Mouse (Mus musculus): Measurements from ENCODE around the gene Guf1. TPM values are rescaled to one million over a fixed set of nuclear protein-coding genes. Genes with fewer than 3 reads are reported as not detected.

Gene Guf1
- 10 to 100 TPM; 27.0 to 29.8 TPM for total RNA-seq (2021)
- long read RNA-seq, experiment 1, transcript Guf1-202 (17 exons, 3,433 nt) = major isoform, 17 of 39 reads
- long read RNA-seq, experiment 1, transcript Guf1-207 (15 exons, 3,091 nt) = minor isoform, 5 of 39 reads
- long read RNA-seq, experiment 1, partial matches to known transcripts = 2 of 39 reads
- long read RNA-seq, experiment 1, other reads (novel, unspliced or antisense) = 12 of 39 reads
- long read RNA-seq, experiment 2, full-length matches to known transcripts = 29 of 42 reads
- long read RNA-seq, experiment 2, partial matches to known transcripts = 6 of 42 reads
- long read RNA-seq, experiment 2, other reads (novel, unspliced or antisense) = 7 of 42 reads

DNA sequence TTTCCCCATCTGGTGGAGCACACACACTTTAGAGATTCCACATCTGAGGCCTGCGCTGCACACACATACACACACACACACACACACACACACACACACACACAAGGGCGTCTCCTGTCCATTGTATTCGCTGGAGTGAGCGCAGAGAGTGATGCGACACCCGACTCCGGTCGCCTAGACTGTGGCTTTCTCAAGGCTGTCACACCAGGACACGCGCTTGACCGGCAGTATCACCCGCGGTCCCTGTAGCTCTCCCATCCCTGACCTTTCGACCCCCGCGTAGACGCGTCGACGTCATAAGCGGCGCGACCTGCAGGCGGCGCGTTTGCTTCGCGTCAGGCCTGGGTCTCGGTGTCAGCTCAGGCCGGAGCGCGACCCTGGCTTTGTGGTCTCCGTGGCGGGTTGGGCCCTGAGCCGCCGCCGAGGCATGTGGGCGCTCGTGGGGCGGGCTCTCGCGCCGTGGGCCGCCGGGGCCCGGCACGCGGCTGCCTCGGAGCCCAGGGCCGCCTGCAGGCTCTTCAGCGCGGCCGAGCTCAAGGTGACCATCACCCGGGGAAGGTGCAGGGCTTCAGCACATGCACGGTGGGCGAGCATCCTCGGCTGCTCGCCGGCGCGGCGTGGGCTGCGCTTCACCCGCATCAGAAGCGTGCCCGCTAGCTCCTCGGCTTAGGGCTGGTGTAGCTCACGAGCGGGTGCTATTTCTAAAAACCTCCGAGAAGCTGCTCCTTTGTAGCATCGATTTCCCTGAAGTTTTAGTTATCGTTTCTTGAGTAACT is at the start of gene Guf1:
Gene Guf1, plus strand, starts transcription at position 296 of the 776 bp plus-strand sequence.
- peak; percentile 94 to 97 for DNase-seq (ENCODE audit: low spot score in 2 of 2)
- intact Hi-C loops (cut with DNase I) = no loop called here

DNA sequence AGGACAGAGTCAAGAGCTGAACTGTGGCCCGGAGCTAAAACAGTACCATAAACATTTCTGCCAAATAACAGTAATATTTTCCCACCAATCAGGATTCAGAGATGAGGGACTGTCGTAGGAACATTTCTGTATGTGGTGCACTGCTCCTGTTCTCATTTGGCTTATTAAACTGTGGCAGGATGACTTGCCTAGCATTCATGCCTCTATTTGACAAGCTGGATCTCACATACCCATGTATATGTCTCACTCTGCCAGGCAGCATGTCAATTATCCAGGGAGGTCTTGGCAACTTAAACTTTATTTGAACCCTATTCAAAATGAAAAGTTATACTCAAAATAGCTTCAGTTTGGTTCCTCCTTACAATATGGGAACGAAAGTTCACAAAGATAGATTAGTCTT is 49.7 kb upstream of the Guf1 start:
- no peak for DNase-seq (ENCODE audit: low spot score in 2 of 2)
- intact Hi-C loops (cut with DNase I) = no loop called here

DNA sequence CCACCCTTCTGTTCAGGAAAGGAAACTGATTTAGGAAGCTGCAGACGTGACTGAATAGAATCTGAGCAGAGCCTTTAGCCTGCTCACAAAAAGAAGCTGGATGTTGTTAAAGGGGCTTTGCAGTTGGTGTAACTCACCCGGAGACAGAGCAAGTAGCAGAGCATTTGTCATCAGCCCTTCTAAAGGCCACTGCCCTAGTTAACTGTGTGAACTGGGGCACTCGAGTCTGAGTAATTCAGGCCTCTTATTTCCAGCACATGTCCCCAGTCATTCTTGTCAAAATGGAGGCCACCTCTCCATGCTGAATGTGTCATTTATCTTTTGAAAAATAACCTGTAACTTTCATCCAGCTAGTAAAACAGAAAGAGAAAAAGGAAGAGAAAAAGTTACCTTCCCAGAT is 45.1 kb upstream of the Guf1 start:
- intact Hi-C loops (cut with DNase I) = no loop called here
- no peak for DNase-seq (ENCODE audit: low spot score in 2 of 2)

DNA sequence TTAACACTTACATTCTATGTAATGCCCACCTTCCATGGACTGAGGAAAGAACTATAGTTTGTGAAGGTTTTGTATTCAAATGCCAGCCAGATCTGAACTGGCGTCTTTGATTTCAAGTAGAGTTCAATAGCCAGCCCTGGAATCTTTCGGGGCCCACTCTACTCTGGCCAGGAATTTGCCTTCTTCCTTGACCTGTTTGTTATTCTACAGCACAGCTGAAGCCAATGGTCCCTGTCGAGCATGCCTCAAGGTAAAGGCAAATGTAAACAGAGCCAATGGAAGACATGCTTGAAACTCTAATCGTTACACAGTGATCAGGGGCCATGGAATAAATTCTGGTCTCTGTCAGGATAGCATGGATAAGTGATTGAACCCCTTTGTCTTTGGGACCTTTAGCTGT is 44.5 kb upstream of the Guf1 start:
- DNase-seq (ENCODE audit: low spot score in 2 of 2) = no peak
- intact Hi-C loops (cut with DNase I) = no loop called here

DNA sequence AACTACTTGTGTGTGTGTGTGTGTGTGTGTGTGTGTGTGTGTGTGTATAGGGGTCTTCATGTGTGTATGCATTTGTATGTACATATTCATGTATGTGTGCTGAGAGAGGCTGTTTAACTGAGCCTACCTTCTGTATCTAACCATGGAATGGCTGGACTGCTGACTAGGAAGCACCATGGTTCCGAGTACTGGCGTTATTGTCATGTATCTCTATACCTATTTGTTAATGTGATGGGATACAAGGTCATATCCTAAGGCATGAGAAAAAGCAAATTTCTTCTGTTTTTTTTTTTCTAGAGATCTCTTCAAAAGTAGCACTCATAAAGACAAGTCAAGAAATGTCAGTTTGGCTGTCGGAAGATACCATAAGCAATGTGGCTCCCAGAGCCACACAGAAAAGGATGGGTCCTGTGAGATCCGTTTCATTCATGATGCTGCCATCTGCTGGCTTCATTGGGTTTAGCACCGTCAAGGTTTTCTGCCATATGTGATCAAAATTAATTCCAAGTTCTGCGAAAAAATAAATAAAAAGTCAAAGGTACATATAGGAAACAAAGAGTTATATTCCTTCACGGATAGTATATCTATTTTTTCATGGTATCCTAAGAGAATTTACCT is 36.0 kb upstream of the Guf1 start:
- DNase-seq (ENCODE audit: low spot score in 2 of 2) = peak; percentile 70 to 76
- intact Hi-C loops (cut with DNase I) = loop anchor here (1.0 to 10.0 kb wide), 3 partner anchors 178 to 1396 kb away; partner anchors contain the start of gene Kctd8

DNA sequence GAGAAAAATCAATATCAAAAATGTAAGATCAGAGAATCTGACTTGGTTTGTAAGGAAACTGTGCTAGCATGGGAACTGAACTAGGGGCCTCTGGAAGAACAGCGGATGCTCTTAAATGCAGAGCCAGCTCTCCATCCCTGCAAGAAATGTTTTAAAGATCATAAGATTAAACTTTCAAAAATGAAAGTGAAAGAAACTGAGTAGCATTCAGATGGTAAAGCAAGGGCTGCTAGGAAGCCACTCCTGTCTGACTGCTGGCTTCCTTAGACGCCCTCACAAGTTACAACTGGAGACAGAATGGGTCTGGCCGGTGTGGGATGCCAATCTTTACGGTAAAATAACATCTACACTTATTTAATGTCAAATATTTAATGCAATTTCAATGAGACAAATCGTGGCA is 34.7 kb upstream of the Guf1 start:
- no peak for DNase-seq (ENCODE audit: low spot score in 2 of 2)
- intact Hi-C loops (cut with DNase I) = loop anchor here (5.0 to 10.0 kb wide), 2 partner anchors 180 to 1397 kb away; partner anchors contain the start of gene Kctd8

DNA sequence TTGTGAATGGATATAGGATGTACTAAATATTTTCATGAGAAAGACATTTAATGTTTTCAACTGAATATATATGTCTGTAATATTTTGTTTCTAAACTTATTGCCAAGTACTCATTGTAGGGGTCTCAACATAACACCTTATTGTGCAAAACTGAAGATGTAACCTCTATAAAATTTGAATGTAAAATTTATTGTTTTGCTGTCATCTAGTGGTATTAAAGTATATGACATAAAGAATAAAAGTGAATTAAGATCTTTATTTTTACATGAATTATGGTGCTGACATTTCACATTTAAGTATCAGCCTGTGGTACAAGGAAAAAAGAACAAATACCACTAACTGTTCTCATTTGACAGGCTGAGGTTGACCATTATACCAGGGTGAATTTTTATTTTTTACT is 32.8 kb upstream of the Guf1 start:
- intact Hi-C loops (cut with DNase I) = loop anchor here (5.0 to 10.0 kb wide), 2 partner anchors 182 to 1399 kb away; partner anchors contain the start of gene Kctd8
- no peak for DNase-seq (ENCODE audit: low spot score in 2 of 2)

DNA sequence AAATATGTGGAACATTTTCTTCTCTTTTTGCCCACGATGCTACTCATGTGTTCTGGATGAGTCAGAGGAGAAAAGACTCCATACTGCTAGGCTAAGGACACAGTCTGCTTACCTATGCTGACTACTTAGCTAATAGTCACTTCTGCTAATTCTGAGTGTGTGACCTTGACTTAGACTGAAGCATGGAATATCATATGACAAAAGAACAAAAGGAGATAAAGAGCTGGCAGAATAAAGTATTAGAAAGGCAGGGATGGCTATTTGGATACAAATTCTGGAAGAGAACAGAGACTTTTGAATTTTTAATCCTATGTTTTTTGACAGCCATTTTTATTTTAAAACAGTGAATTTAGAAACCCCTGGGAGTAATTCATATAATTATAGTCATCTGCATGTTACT is 15.0 kb upstream of the Guf1 start:
- DNase-seq (ENCODE audit: low spot score in 2 of 2) = no peak
- intact Hi-C loops (cut with DNase I) = no loop called here

DNA sequence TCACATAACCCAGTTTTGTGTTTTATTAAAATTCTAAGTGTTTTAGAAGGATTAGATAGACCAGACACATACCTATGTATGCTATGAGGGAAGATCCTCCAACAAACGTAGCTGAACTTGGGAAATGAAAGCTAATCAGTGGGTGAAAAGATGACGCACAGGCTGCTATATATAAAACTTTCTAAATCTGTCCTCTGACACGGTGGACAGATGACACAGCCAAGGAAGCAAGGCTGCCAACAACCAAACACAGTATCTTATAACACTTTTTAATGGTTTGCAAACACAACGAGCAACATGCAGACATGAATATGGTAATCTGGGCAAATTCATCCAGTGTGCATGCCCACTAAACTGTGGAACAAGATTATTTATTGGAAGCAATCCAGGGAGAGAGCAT is 14.2 kb upstream of the Guf1 start, which contains the start of gene Yipf7:
Gene Yipf7, minus strand, starts transcription at position 160 of the 400 bp plus-strand sequence.
- peak; percentile 11 to 55 for DNase-seq (ENCODE audit: low spot score in 2 of 2)
- intact Hi-C loops (cut with DNase I) = no loop called here

DNA sequence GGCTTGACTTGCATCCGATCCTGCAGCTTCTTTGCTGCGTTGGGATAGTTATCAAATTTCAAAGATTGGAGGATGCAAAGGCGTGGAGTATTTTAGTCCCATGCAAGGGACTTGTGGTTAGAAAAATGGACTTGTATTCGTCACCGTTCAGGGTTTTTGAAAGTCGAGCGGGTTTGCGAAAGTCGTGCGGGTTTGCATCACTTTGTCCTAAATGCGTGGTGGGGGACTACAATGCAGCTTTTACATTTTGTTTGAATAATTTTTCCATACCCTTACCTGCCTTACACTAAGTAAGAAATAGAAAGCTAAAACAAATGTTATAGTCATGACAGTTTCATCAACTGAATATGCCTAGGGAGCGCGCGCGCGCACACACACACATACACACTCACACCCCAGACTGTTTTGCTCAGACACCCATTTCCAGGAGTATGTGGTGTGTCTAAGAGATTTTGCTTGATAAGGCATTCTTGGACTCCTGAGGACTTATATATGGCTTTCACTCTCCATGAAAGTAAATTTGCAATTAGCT is 747 bp downstream of the Guf1 start:
- intact Hi-C loops (cut with DNase I) = no loop called here
- DNase-seq (ENCODE audit: low spot score in 2 of 2) = peak; percentile 9 to 10

DNA sequence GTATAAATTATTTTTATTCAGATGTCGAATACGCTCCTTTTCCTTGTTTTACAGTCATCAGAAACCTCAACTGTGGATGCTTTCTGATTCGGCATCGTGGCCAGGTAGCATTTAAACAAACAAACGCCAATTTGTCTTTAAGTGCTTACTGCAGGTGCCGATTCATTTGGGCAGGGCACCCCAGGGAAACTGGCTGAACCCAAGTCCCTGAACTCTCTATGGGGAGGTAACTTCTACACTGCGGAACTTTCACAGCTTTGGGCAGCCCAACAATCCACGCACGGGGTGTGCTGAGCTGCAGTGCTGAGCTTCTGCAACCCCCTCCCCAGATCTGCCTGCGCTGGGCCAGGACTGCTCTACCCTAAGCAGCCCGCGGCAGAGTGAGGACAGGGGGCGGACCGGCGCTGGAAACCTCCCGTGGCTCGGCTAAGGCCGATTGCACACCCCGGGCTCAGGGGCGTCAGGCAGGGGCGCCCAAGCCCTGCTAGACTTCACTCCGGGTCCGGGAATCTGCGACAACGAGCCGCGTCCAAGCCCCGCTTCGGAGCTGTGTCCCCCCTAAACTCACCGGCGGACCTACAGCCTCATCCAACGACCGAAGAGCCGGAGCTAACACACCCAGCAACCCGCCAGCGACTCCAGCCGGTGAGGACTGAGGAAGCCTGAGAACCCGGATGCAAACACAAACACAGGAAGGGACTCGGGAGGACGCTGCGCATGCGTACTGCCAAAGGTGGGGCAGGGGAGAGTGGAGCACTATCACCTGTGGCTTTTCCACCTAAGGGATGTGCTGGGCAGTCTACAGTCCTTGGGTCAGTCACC is 35.1 kb downstream of the Guf1 start, which contains the start of gene Gnpda2:
Gene Gnpda2, minus strand, starts transcription at position 701 of the 822 bp plus-strand sequence.
- intact Hi-C loops (cut with DNase I) = no loop called here
- DNase-seq (ENCODE audit: low spot score in 2 of 2) = peak; percentile 87 to 88

DNA sequence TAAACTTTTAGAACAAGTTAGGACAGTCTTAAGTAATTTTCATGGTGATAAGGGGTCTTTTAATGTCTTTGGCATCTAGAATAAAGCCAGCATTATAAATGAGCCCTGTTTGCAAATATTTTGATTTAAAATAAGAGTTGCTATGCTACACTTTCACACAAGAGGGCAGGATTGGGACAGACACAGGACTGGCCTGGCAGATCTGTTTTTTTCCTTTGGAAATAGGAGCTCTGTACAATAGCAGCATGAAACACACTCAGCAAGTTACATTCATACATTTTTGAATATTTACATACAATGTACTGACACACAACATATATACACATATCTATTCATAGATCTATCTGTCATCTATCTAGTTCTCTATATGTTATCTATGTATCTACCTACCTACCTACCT is 44.3 kb downstream of the Guf1 start:
- intact Hi-C loops (cut with DNase I) = no loop called here
- peak; percentile 23 for DNase-seq (ENCODE audit: low spot score in 2 of 2)

DNA sequence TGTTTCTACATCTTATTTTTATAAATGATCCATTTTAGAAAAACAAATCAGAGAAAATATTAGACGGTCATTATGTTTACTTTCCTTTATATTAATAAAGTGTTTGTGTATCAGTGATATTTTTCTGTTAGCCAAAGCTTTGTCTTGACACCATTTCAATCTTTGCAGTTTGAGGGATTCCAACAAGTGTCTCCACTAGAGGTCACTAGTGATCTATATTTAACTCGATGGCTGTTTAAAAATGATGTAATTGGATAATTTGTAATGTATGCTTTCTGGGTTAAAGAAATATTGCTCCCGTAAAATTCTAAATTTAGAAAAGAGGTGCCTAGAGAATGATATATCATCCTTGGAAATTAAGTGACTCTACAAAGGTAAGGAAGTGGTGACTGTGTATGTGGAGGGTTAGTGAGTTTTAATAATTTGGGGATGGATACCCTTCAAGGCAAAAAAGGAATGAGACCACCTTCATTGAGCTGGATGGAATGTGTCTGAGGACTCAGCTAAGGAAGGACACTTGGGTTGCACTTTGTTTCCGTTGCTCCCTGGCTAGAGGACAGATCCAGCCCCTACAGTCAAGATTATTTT is 56.6 kb downstream of the Guf1 start:
- DNase-seq (ENCODE audit: low spot score in 2 of 2) = peak; percentile 39 to 72
- intact Hi-C loops (cut with DNase I) = loop anchor here (10.0 kb wide), 1 partner anchor 1481 kb away; the partner anchor contains the start of gene Gabra2

DNA sequence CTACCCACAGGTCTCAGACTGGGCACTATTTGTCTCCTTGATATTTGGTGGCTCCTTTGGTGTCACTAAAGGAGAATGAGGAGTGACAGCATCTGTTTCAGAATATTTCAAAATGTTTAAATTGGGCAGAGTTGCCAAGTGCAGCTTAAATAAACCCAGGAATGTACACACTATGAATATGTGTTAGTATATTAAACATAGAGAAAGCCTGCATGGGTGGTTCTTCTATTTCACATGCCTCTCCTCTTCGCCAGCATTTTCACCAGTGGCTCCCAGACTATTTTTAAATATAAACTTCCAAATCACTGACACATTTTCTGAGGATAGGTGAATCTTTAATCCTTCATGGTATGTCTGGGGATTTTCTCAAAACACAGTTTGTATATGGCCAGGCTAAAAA is 64.2 kb downstream of the Guf1 start:
- DNase-seq (ENCODE audit: low spot score in 2 of 2) = peak in 1 of 2 experiments; percentile 41
- intact Hi-C loops (cut with DNase I) = no loop called here

Other genes with a start within 250 kb of the Guf1 start
- 1 to 10 TPM; 8.2 to 9.1 TPM for gene Kctd8, start 215.2 kb upstream of the Guf1 start, total RNA-seq (2021)
- gene Yipf7, start 14.3 kb upstream of the Guf1 start, total RNA-seq (2021) = not detected
- gene Gnpda2, start 35.4 kb downstream of the Guf1 start, total RNA-seq (2021) = 10 to 100 TPM; 13.1 to 14.2 TPM

Measured in left cerebral cortex, postnatal 14 days (tissue).